Mouse (Mus musculus): ENCODE measurements around the gene Rbmx.

The Rbmx gene

GRCm38 (mm10) chrX:57392367-57393246 lies at the start of gene Rbmx:
TSS of gene Rbmx (minus strand) at chrX:57393036.
- DNase-seq (ENCODE audit: low spot score in 2 of 2), result peak; percentile 91 to 93

- no peak for DNase-seq (ENCODE audit: low spot score in 2 of 2)
Observed at GRCm38 (mm10) chrX:57433897-57434296, 41.1 kb upstream of the Rbmx start.

- DNase-seq (ENCODE audit: low spot score in 2 of 2), result no peak
Observed at GRCm38 (mm10) chrX:57431610-57432009, 38.8 kb upstream of the Rbmx start.

GRCm38 (mm10) chrX:57408769-57409168 lies 15.9 kb upstream of the Rbmx start, which contains the start of gene Gm364:
TSS of gene Gm364 (plus strand) at chrX:57409154.
- DNase-seq (ENCODE audit: low spot score in 2 of 2), result peak in 1 of 2 experiments; percentile 28

- no peak for DNase-seq (ENCODE audit: low spot score in 2 of 2)
Observed at GRCm38 (mm10) chrX:57403651-57404050, 10.8 kb upstream of the Rbmx start.

- DNase-seq (ENCODE audit: low spot score in 2 of 2), result no peak
Observed at GRCm38 (mm10) chrX:57401388-57401787, 8.6 kb upstream of the Rbmx start.

- DNase-seq (ENCODE audit: low spot score in 2 of 2), result no peak
Observed at GRCm38 (mm10) chrX:57393412-57393811, 576 bp upstream of the Rbmx start.

- peak in 1 of 2 experiments; percentile 31 for DNase-seq (ENCODE audit: low spot score in 2 of 2)
Observed at GRCm38 (mm10) chrX:57380915-57381314, 11.9 kb downstream of the Rbmx start.

- DNase-seq (ENCODE audit: low spot score in 2 of 2), result no peak
Observed at GRCm38 (mm10) chrX:57378579-57378978, 14.3 kb downstream of the Rbmx start.

GRCm38 (mm10) chrX:57377096-57377495 lies 15.7 kb downstream of the Rbmx start:
- DNase-seq (ENCODE audit: low spot score in 2 of 2), result no peak

- no peak for DNase-seq (ENCODE audit: low spot score in 2 of 2)
Observed at GRCm38 (mm10) chrX:57374029-57374428, 18.8 kb downstream of the Rbmx start.

GRCm38 (mm10) chrX:57373543-57373942 lies 19.3 kb downstream of the Rbmx start:
- DNase-seq (ENCODE audit: low spot score in 2 of 2), result no peak

- DNase-seq (ENCODE audit: low spot score in 2 of 2), result no peak
Observed at GRCm38 (mm10) chrX:57372965-57373364, 19.9 kb downstream of the Rbmx start.

- no peak for DNase-seq (ENCODE audit: low spot score in 2 of 2)
Observed at GRCm38 (mm10) chrX:57364891-57365569, 27.8 kb downstream of the Rbmx start.

- no peak for DNase-seq (ENCODE audit: low spot score in 2 of 2)
Observed at GRCm38 (mm10) chrX:57359316-57359715, 33.5 kb downstream of the Rbmx start.

GRCm38 (mm10) chrX:57339220-57339619 lies 53.6 kb downstream of the Rbmx start:
- DNase-seq (ENCODE audit: low spot score in 2 of 2), result no peak

- no peak for DNase-seq (ENCODE audit: low spot score in 2 of 2)
Observed at GRCm38 (mm10) chrX:57338371-57339211, 54.2 kb downstream of the Rbmx start, which contains the start of gene Arhgef6. TSS of gene Arhgef6 (minus strand) at chrX:57338729.

- DNase-seq (ENCODE audit: low spot score in 2 of 2), result no peak
Observed at GRCm38 (mm10) chrX:57337582-57337981, 55.3 kb downstream of the Rbmx start.

- DNase-seq (ENCODE audit: low spot score in 2 of 2), result no peak
Observed at GRCm38 (mm10) chrX:57336958-57337357, 55.9 kb downstream of the Rbmx start.

- no peak for DNase-seq (ENCODE audit: low spot score in 2 of 2)
Observed at GRCm38 (mm10) chrX:57335313-57335712, 57.5 kb downstream of the Rbmx start.
